Mouse (Mus musculus): ENCODE results near the gene Gm9833. TPM values are rescaled to one million over a fixed set of nuclear protein-coding genes. Genes with fewer than 3 reads are reported as not detected.

Gene Gm9833
- polyA plus RNA-seq, 1 experiment from 2014 or later, result 4.3 TPM

- no peak overlapping the region for H3K4me3 ChIP-seq (ENCODE audit: low read length)
- H3K4me2 ChIP-seq (replicated peaks; ENCODE audit: low read depth, low read length), result no peak overlapping the region
- no peaks in the 10 kb centered on the region for H3K27me3 ChIP-seq (ENCODE audit: insufficient read depth, low read length)
- H3K36me3 ChIP-seq (ENCODE audit: insufficient read depth, low read length), result no peaks in the 10 kb centered on the region
- 94% methylated on average over 12 of the region's 12 CpGs for WGBS
- no peaks in the 10 kb centered on the region for H3K9me3 ChIP-seq (ENCODE audit: low read length)
- H3K27ac ChIP-seq (ENCODE audit: low read length), result no peak overlapping the region
- no peaks in the 10 kb centered on the region for H3K4me1 ChIP-seq (ENCODE audit: insufficient read depth, low read length)
- ATAC-seq (ENCODE audit: low FRiP score, low TSS enrichment), result no peak
- no peak overlapping the region for H3K9ac ChIP-seq (replicated peaks; ENCODE audit: low read length)
Observed at GRCm38 (mm10) chr3:10116531-10116930, 28.6 kb downstream of the Gm9833 start.

GRCm38 (mm10) chr3:10121232-10121631 is 33.3 kb downstream of the Gm9833 start:
- no peaks in the 10 kb centered on the region for H3K4me1 ChIP-seq (ENCODE audit: insufficient read depth, low read length)
- H3K4me2 ChIP-seq (replicated peaks; ENCODE audit: low read depth, low read length), result no peak overlapping the region
- no peaks in the 10 kb centered on the region for H3K27me3 ChIP-seq (ENCODE audit: insufficient read depth, low read length)
- H3K4me3 ChIP-seq (ENCODE audit: low read length), result no peak overlapping the region
- no peak for ATAC-seq (ENCODE audit: low FRiP score, low TSS enrichment)
- H3K36me3 ChIP-seq (ENCODE audit: insufficient read depth, low read length), result no peaks in the 10 kb centered on the region
- H3K9me3 ChIP-seq (ENCODE audit: low read length), result no peaks in the 10 kb centered on the region
- H3K9ac ChIP-seq (replicated peaks; ENCODE audit: low read length), result no peak overlapping the region
- H3K27ac ChIP-seq (ENCODE audit: low read length), result no peak overlapping the region
- 82% methylated on average over 9 of the region's 9 CpGs for WGBS

- Histone ChIP-seq H3K36me3 (ENCODE audit: insufficient read depth, low read length) (no peaks in the 10 kb centered on the region), H3K9ac (replicated peaks; ENCODE audit: low read length) (no peak overlapping the region), H3K27ac (ENCODE audit: low read length) (no peak overlapping the region), H3K4me2 (replicated peaks; ENCODE audit: low read depth, low read length) (no peak overlapping the region), H3K27me3 (ENCODE audit: insufficient read depth, low read length) (no peaks in the 10 kb centered on the region), H3K4me1 (ENCODE audit: insufficient read depth, low read length) (no peaks in the 10 kb centered on the region), H3K9me3 (ENCODE audit: low read length) (no peaks in the 10 kb centered on the region), H3K4me3 (ENCODE audit: low read length) (no peak overlapping the region)
- no peak for ATAC-seq (ENCODE audit: low FRiP score, low TSS enrichment)
- 77% methylated on average over 6 of the region's 6 CpGs for WGBS
Observed at GRCm38 (mm10) chr3:10121956-10122739, 34.2 kb downstream of the Gm9833 start.

- Histone ChIP-seq H3K9me3 (ENCODE audit: low read length) (no peaks in the 10 kb centered on the region), H3K4me2 (replicated peaks; ENCODE audit: low read depth, low read length) (no peak overlapping the region), H3K27me3 (ENCODE audit: insufficient read depth, low read length) (no peaks in the 10 kb centered on the region), H3K9ac (replicated peaks; ENCODE audit: low read length) (no peak overlapping the region), H3K36me3 (ENCODE audit: insufficient read depth, low read length) (no peaks in the 10 kb centered on the region), H3K4me1 (ENCODE audit: insufficient read depth, low read length) (no peaks in the 10 kb centered on the region), H3K4me3 (ENCODE audit: low read length) (no peak overlapping the region), H3K27ac (ENCODE audit: low read length) (no peak overlapping the region)
- no peak for ATAC-seq (ENCODE audit: low FRiP score, low TSS enrichment)
- WGBS, result 78% methylated on average over 1 of the region's 1 CpGs
Observed at GRCm38 (mm10) chr3:10123615-10124014, 35.7 kb downstream of the Gm9833 start.

GRCm38 (mm10) chr3:10124071-10124470 is 36.2 kb downstream of the Gm9833 start:
- ATAC-seq (ENCODE audit: low FRiP score, low TSS enrichment), result no peak
- Histone ChIP-seq H3K27me3 (ENCODE audit: insufficient read depth, low read length) (no peaks in the 10 kb centered on the region), H3K4me3 (ENCODE audit: low read length) (no peak overlapping the region), H3K4me2 (replicated peaks; ENCODE audit: low read depth, low read length) (no peak overlapping the region), H3K36me3 (ENCODE audit: insufficient read depth, low read length) (no peaks in the 10 kb centered on the region), H3K9ac (replicated peaks; ENCODE audit: low read length) (no peak overlapping the region), H3K27ac (ENCODE audit: low read length) (no peak overlapping the region), H3K4me1 (ENCODE audit: insufficient read depth, low read length) (no peaks in the 10 kb centered on the region), H3K9me3 (ENCODE audit: low read length) (no peaks in the 10 kb centered on the region)
- 76% methylated on average over 2 of the region's 2 CpGs for WGBS

GRCm38 (mm10) chr3:10125301-10125700 is 37.4 kb downstream of the Gm9833 start:
- H3K27me3 ChIP-seq (ENCODE audit: insufficient read depth, low read length), result no peaks in the 10 kb centered on the region
- no peak for ATAC-seq (ENCODE audit: low FRiP score, low TSS enrichment)
- no peak overlapping the region for H3K27ac ChIP-seq (ENCODE audit: low read length)
- H3K9ac ChIP-seq (replicated peaks; ENCODE audit: low read length), result no peak overlapping the region
- H3K4me2 ChIP-seq (replicated peaks; ENCODE audit: low read depth, low read length), result no peak overlapping the region
- H3K4me1 ChIP-seq (ENCODE audit: insufficient read depth, low read length), result no peaks in the 10 kb centered on the region
- H3K9me3 ChIP-seq (ENCODE audit: low read length), result no peaks in the 10 kb centered on the region
- WGBS, result 61% methylated on average over 4 of the region's 4 CpGs
- no peak overlapping the region for H3K4me3 ChIP-seq (ENCODE audit: low read length)
- H3K36me3 ChIP-seq (ENCODE audit: insufficient read depth, low read length), result no peaks in the 10 kb centered on the region

- no peaks in the 10 kb centered on the region for H3K4me1 ChIP-seq (ENCODE audit: insufficient read depth, low read length)
- no peak for ATAC-seq (ENCODE audit: low FRiP score, low TSS enrichment)
- 67% methylated on average over 2 of the region's 2 CpGs for WGBS
Observed at GRCm38 (mm10) chr3:10126036-10126435, 38.1 kb downstream of the Gm9833 start.

GRCm38 (mm10) chr3:10126502-10126901 is 38.6 kb downstream of the Gm9833 start:
- H3K4me2 ChIP-seq (replicated peaks; ENCODE audit: low read depth, low read length), result no peak overlapping the region
- WGBS, result 81% methylated on average over 2 of the region's 2 CpGs

More at GRCm38 (mm10) chr3:10126036-10126435, 38.1 kb downstream of the Gm9833 start:
- no peaks in the 10 kb centered on the region for H3K27me3 ChIP-seq (ENCODE audit: insufficient read depth, low read length)
- no peak overlapping the region for H3K4me2 ChIP-seq (replicated peaks; ENCODE audit: low read depth, low read length)
- H3K9me3 ChIP-seq (ENCODE audit: low read length), result no peaks in the 10 kb centered on the region
- no peak overlapping the region for H3K27ac ChIP-seq (ENCODE audit: low read length)
- H3K4me3 ChIP-seq (ENCODE audit: low read length), result no peak overlapping the region
- no peak overlapping the region for H3K9ac ChIP-seq (replicated peaks; ENCODE audit: low read length)
- H3K36me3 ChIP-seq (ENCODE audit: insufficient read depth, low read length), result no peaks in the 10 kb centered on the region

GRCm38 (mm10) chr3:10126952-10127351 is 39.0 kb downstream of the Gm9833 start:
- Histone ChIP-seq H3K4me3 (ENCODE audit: low read length) (no peak overlapping the region), H3K27me3 (ENCODE audit: insufficient read depth, low read length) (no peaks in the 10 kb centered on the region), H3K27ac (ENCODE audit: low read length) (no peak overlapping the region), H3K4me2 (replicated peaks; ENCODE audit: low read depth, low read length) (no peak overlapping the region), H3K9me3 (ENCODE audit: low read length) (no peaks in the 10 kb centered on the region), H3K9ac (replicated peaks; ENCODE audit: low read length) (no peak overlapping the region), H3K36me3 (ENCODE audit: insufficient read depth, low read length) (no peaks in the 10 kb centered on the region), H3K4me1 (ENCODE audit: insufficient read depth, low read length) (no peaks in the 10 kb centered on the region)
- ATAC-seq (ENCODE audit: low FRiP score, low TSS enrichment), result no peak
- 88% methylated on average over 10 of the region's 10 CpGs for WGBS

More at GRCm38 (mm10) chr3:10126502-10126901, 38.6 kb downstream of the Gm9833 start:
- ATAC-seq (ENCODE audit: low FRiP score, low TSS enrichment), result no peak
- no peak overlapping the region for H3K4me3 ChIP-seq (ENCODE audit: low read length)
- H3K9ac ChIP-seq (replicated peaks; ENCODE audit: low read length), result no peak overlapping the region
- H3K4me1 ChIP-seq (ENCODE audit: insufficient read depth, low read length), result no peaks in the 10 kb centered on the region
- no peaks in the 10 kb centered on the region for H3K27me3 ChIP-seq (ENCODE audit: insufficient read depth, low read length)
- no peaks in the 10 kb centered on the region for H3K9me3 ChIP-seq (ENCODE audit: low read length)
- no peaks in the 10 kb centered on the region for H3K36me3 ChIP-seq (ENCODE audit: insufficient read depth, low read length)
- H3K27ac ChIP-seq (ENCODE audit: low read length), result no peak overlapping the region

GRCm38 (mm10) chr3:10127505-10127904 is 39.6 kb downstream of the Gm9833 start:
- H3K9ac ChIP-seq (replicated peaks; ENCODE audit: low read length), result no peak overlapping the region
- H3K4me1 ChIP-seq (ENCODE audit: insufficient read depth, low read length), result no peaks in the 10 kb centered on the region
- H3K27me3 ChIP-seq (ENCODE audit: insufficient read depth, low read length), result no peaks in the 10 kb centered on the region
- no peaks in the 10 kb centered on the region for H3K9me3 ChIP-seq (ENCODE audit: low read length)
- no peak for ATAC-seq (ENCODE audit: low FRiP score, low TSS enrichment)
- no peak overlapping the region for H3K4me3 ChIP-seq (ENCODE audit: low read length)
- no peak overlapping the region for H3K27ac ChIP-seq (ENCODE audit: low read length)
- no peaks in the 10 kb centered on the region for H3K36me3 ChIP-seq (ENCODE audit: insufficient read depth, low read length)
- 83% methylated on average over 2 of the region's 2 CpGs for WGBS
- H3K4me2 ChIP-seq (replicated peaks; ENCODE audit: low read depth, low read length), result no peak overlapping the region

All from kidney, embryonic 16.5 days (tissue).